Mouse (Mus musculus) ES-E14 (cell line): Measurements from ENCODE around the gene Sae1.

Experiments used
- CHD2 ChIP-seq: IDR thresholded peaks from 2 replicates; pipeline ENCODE4 v1.6.1; 2014; ENCODE audit warnings: mild to moderate bottlenecking, low read depth, low read length, inconsistent platforms
- HCFC1 ChIP-seq: IDR thresholded peaks from 2 replicates; pipeline ENCODE4 v1.6.1; 2012; ENCODE audit warnings: low read length, inconsistent platforms, borderline replicate concordance; ENCODE audit not compliant: insufficient read depth
- MAFK ChIP-seq: IDR thresholded peaks from 2 replicates; pipeline ENCODE4 v1.6.1; 2014; ENCODE audit warnings: mild to moderate bottlenecking, low read depth, low read length, inconsistent platforms; ENCODE audit not compliant: insufficient read depth

DNA sequence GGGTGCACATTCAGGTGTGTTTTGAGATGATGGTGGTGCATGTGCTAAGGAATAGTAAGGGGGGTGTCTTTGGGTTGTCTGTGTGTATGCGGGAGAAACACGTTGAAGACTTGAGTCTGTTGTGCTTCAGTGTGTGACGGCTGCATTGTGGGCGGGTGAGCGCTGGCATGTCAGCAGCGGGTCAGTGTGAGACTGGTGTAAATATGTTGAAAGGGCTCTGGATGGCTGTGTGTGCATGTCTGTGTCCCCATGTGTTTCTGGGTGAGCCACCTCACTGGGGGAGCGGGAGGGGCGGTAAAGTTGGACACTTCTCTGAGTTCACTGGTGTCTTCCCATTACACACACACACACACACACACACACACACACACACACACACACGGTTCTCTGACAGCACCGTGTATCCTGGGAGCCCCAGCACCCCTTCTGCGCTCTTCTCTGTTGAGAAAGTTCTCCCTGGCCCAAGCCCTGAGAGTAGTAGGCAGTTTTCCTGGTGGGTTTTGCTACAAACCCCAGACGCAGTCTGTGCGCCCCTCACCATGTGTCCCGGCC is 76.1 kb downstream of the Sae1 start:
- TF ChIP-seq HCFC1 (no peak), CHD2 (no peak), MAFK (no peak)
